Comparison of ENCODE assay signal across 27 mouse cellular contexts in genomic region chr1:194496424-194496823, GRCm38 (mm10).
"Had no signal": no experiment of that assay in that cellular context is flagged by ENCODE, and none has a peak within 500 bp of the region (broad histone marks: within the 10 kb centered on the region; RNA-seq: fewer than 3 reads in every experiment).

No protein-coding gene starts in this region.

- ATAC-seq: forebrain, embryonic 13.5 days; forebrain, embryonic 14.5 days; forebrain, embryonic 15.5 days; forebrain, embryonic 16.5 days; forebrain, postnatal 0 days had no signal

- H3K27ac ChIP-seq: embryonic facial prominence, embryonic 13.5 days; embryonic facial prominence, embryonic 15.5 days; forebrain, embryonic 10.5 days; forebrain, embryonic 12.5 days; forebrain, embryonic 13.5 days; forebrain, embryonic 15.5 days; gastrocnemius, adult 2 months; heart, adult 2 months had no signal

- H3K4me3 ChIP-seq: embryonic facial prominence, embryonic 13.5 days; embryonic facial prominence, embryonic 15.5 days; erythroblast, embryonic 14.5 days; forebrain, embryonic 10.5 days; forebrain, embryonic 12.5 days; forebrain, embryonic 13.5 days; forebrain, embryonic 15.5 days; gastrocnemius, adult 2 months; heart, adult 2 months had no signal

- DNase-seq: cerebellum, adult 2 months; cerebellum, adult 8-10 months; cerebellum, adult 9-10 months; cerebellum, adult 9-11 months; cerebellum, postnatal 10 days; cerebellum, postnatal 14 days; cerebellum, postnatal 25 days; cerebellum, postnatal 36 days; embryo, embryonic 11 days; forebrain, postnatal 0 days; gastrocnemius, adult 2 months; gastrocnemius, postnatal 10 days; gastrocnemius, postnatal 14 days; gastrocnemius, postnatal 25 days; gastrocnemius, postnatal 36 days; heart, adult 11 months; heart, adult 18-20 months; heart, adult 2 months had no signal

- H3K9me3 ChIP-seq: embryonic facial prominence, embryonic 13.5 days; embryonic facial prominence, embryonic 15.5 days; forebrain, embryonic 10.5 days; forebrain, embryonic 12.5 days; forebrain, embryonic 13.5 days; forebrain, embryonic 15.5 days had no signal

- H3K4me1 ChIP-seq: embryonic facial prominence, embryonic 15.5 days; forebrain, embryonic 12.5 days; forebrain, embryonic 13.5 days; forebrain, embryonic 15.5 days had no signal

- H3K4me2 ChIP-seq: embryonic facial prominence, embryonic 13.5 days; embryonic facial prominence, embryonic 15.5 days; forebrain, embryonic 12.5 days; forebrain, embryonic 13.5 days; forebrain, embryonic 15.5 days had no signal

- H3K9ac ChIP-seq: embryonic facial prominence, embryonic 13.5 days; embryonic facial prominence, embryonic 15.5 days; forebrain, embryonic 12.5 days; forebrain, embryonic 13.5 days; forebrain, embryonic 15.5 days; forebrain, postnatal 0 days had no signal

- H3K27me3 ChIP-seq: embryonic facial prominence, embryonic 13.5 days; embryonic facial prominence, embryonic 15.5 days; forebrain, embryonic 12.5 days; forebrain, embryonic 13.5 days; forebrain, embryonic 15.5 days had no signal

- H3K36me3 ChIP-seq: embryonic facial prominence, embryonic 13.5 days; embryonic facial prominence, embryonic 15.5 days; forebrain, embryonic 10.5 days; forebrain, embryonic 12.5 days; forebrain, embryonic 15.5 days had no signal
